Mouse (Mus musculus): ENCODE measurements at regions not wholly inside any gene's neighbourhood (a gene's known extent, or its start where the extent isn't known, plus 50 kb on each side); places are given as distances from the start of the nearest gene placed in this dataset.

- DNase-seq (ENCODE audit: low spot score in 2 of 2), result no peak
Observed at GRCm38 (mm10) chr10:109607121-109607520, 596.3 kb upstream of the Syt1 start.

GRCm38 (mm10) chr10:109603241-109603640, 592.5 kb upstream of the Syt1 start:
- DNase-seq (ENCODE audit: low spot score in 2 of 2), result no peak

- DNase-seq (ENCODE audit: low spot score in 2 of 2), result no peak
Observed at GRCm38 (mm10) chr10:109598604-109599003, 587.8 kb upstream of the Syt1 start.

- no peak for DNase-seq (ENCODE audit: low spot score in 2 of 2)
Observed at GRCm38 (mm10) chr10:109573200-109573599, 562.4 kb upstream of the Syt1 start.

- DNase-seq (ENCODE audit: low spot score in 2 of 2), result peak in 1 of 2 experiments; percentile 15
Observed at GRCm38 (mm10) chr10:109569798-109570197, 559.0 kb upstream of the Syt1 start.

- no peak for DNase-seq (ENCODE audit: low spot score in 2 of 2)
Observed at GRCm38 (mm10) chr10:109566675-109567074, 555.9 kb upstream of the Syt1 start.

- no peak for DNase-seq (ENCODE audit: low spot score in 2 of 2)
Observed at GRCm38 (mm10) chr10:109561638-109562037, 550.9 kb upstream of the Syt1 start.

GRCm38 (mm10) chr10:109561094-109561493, 550.3 kb upstream of the Syt1 start:
- no peak for DNase-seq (ENCODE audit: low spot score in 2 of 2)

GRCm38 (mm10) chr10:109543301-109543700, 532.5 kb upstream of the Syt1 start:
- no peak for DNase-seq (ENCODE audit: low spot score in 2 of 2)

- DNase-seq (ENCODE audit: low spot score in 2 of 2), result no peak
Observed at GRCm38 (mm10) chr10:109540229-109540628, 529.4 kb upstream of the Syt1 start.

- DNase-seq (ENCODE audit: low spot score in 2 of 2), result no peak
Observed at GRCm38 (mm10) chr10:109528096-109528495, 517.3 kb upstream of the Syt1 start.

GRCm38 (mm10) chr10:109521681-109522080, 510.9 kb upstream of the Syt1 start:
- no peak for DNase-seq (ENCODE audit: low spot score in 2 of 2)

- no peak for DNase-seq (ENCODE audit: low spot score in 2 of 2)
Observed at GRCm38 (mm10) chr10:109517664-109518063, 506.9 kb upstream of the Syt1 start.

GRCm38 (mm10) chr10:109515225-109515624, 504.4 kb upstream of the Syt1 start:
- no peak for DNase-seq (ENCODE audit: low spot score in 2 of 2)

- no peak for DNase-seq (ENCODE audit: low spot score in 2 of 2)
Observed at GRCm38 (mm10) chr10:109510917-109511715, 500.3 kb upstream of the Syt1 start.

GRCm38 (mm10) chr10:109508553-109508952, 497.8 kb upstream of the Syt1 start:
- no peak for DNase-seq (ENCODE audit: low spot score in 2 of 2)

- DNase-seq (ENCODE audit: low spot score in 2 of 2), result no peak
Observed at GRCm38 (mm10) chr10:109507228-109507627, 496.4 kb upstream of the Syt1 start.

GRCm38 (mm10) chr10:109504683-109505082, 493.9 kb upstream of the Syt1 start:
- no peak for DNase-seq (ENCODE audit: low spot score in 2 of 2)

- no peak for DNase-seq (ENCODE audit: low spot score in 2 of 2)
Observed at GRCm38 (mm10) chr10:109500861-109501260, 490.1 kb upstream of the Syt1 start.

GRCm38 (mm10) chr10:109498301-109498700, 487.5 kb upstream of the Syt1 start:
- no peak for DNase-seq (ENCODE audit: low spot score in 2 of 2)

- DNase-seq (ENCODE audit: low spot score in 2 of 2), result no peak
Observed at GRCm38 (mm10) chr10:109496161-109496560, 485.4 kb upstream of the Syt1 start.

- no peak for DNase-seq (ENCODE audit: low spot score in 2 of 2)
Observed at GRCm38 (mm10) chr10:109490765-109491164, 480.0 kb upstream of the Syt1 start.

GRCm38 (mm10) chr10:109488000-109488399, 477.2 kb upstream of the Syt1 start:
- no peak for DNase-seq (ENCODE audit: low spot score in 2 of 2)

All from adrenal gland, adult 18-20 months (tissue).